Mouse (Mus musculus) left cerebral cortex, postnatal 10 days (tissue): ENCODE measurements around the gene Pcgf1. TPM values are rescaled to one million over a fixed set of nuclear protein-coding genes. Genes with fewer than 3 reads are reported as not detected.

Experiments used
- DNase-seq, 2 experiments: peaks; one replicate each; pipeline ENCODE4 v3.0.0; 2021 to 2022; ENCODE audit warnings: low spot score in 2 of 2, mixed read lengths in 1 of 2; ENCODE audit errors: extremely low spot score in 1 of 2
- intact Hi-C: fragments of 180-260 bp; cut with DNase I; formaldehyde crosslinking; loops from one replicate; pipeline ENCODE4 v1.15.1; 2025
- total RNA-seq, 2 experiments: library from RNA; stranded (reverse); gene quantifications; 2 replicates each; pipeline ENCODE4 v1.2.3; 2021

The Pcgf1 gene
- total RNA-seq, 2 experiments from 2014 or later = 19.1 to 19.6 TPM

- intact Hi-C loops = loop anchor here (2.0 kb wide), 1 partner anchor 58 kb away; no protein-coding TSS in a partner anchor
- no peak for DNase-seq
Observed at GRCm38 (mm10) chr6:83054871-83055431, 22.7 kb upstream of the Pcgf1 start, which contains the start of gene Htra2. Gene Htra2, minus strand, starts transcription at chr6:83055273.

GRCm38 (mm10) chr6:83057790-83058189 lies 19.9 kb upstream of the Pcgf1 start, which contains the start of gene Dqx1:
Gene Dqx1, plus strand, starts transcription at chr6:83057844.
- intact Hi-C loops = no loop called here
- DNase-seq = peak in 1 of 2 experiments; percentile 40

- intact Hi-C loops = no loop called here
- DNase-seq = no peak
Observed at GRCm38 (mm10) chr6:83058725-83059124, 18.9 kb upstream of the Pcgf1 start.

- no peak for DNase-seq
- intact Hi-C loops = no loop called here
Observed at GRCm38 (mm10) chr6:83065995-83066394, 11.7 kb upstream of the Pcgf1 start.

GRCm38 (mm10) chr6:83066441-83066840 lies 11.2 kb upstream of the Pcgf1 start:
- intact Hi-C loops = no loop called here
- no peak for DNase-seq

- no peak for DNase-seq
- intact Hi-C loops = no loop called here
Observed at GRCm38 (mm10) chr6:83068221-83068620, 9.4 kb upstream of the Pcgf1 start.

GRCm38 (mm10) chr6:83068706-83069487 lies 8.8 kb upstream of the Pcgf1 start:
- no peak for DNase-seq
- intact Hi-C loops = no loop called here

- intact Hi-C loops = no loop called here
- DNase-seq = no peak
Observed at GRCm38 (mm10) chr6:83069488-83070246, 8.0 kb upstream of the Pcgf1 start.

- intact Hi-C loops = no loop called here
- no peak for DNase-seq
Observed at GRCm38 (mm10) chr6:83070247-83070310, 7.6 kb upstream of the Pcgf1 start, which contains the start of gene Tlx2. Gene Tlx2, minus strand, starts transcription at chr6:83070293.

- no peak for DNase-seq
- intact Hi-C loops = no loop called here
Observed at GRCm38 (mm10) chr6:83070311-83071219, 7.1 kb upstream of the Pcgf1 start.

GRCm38 (mm10) chr6:83071220-83071619 lies 6.4 kb upstream of the Pcgf1 start:
- intact Hi-C loops = no loop called here

GRCm38 (mm10) chr6:83074979-83075378 lies 2.7 kb upstream of the Pcgf1 start:
- no peak for DNase-seq
- intact Hi-C loops = no loop called here

More at GRCm38 (mm10) chr6:83071220-83071619, 6.4 kb upstream of the Pcgf1 start:
- DNase-seq = peak in 1 of 2 experiments; percentile 54

- intact Hi-C loops = loop anchor here (2.0 kb wide), 1 partner anchor 82 kb away; no protein-coding TSS in a partner anchor
- peak; percentile 97 to 99 for DNase-seq
Observed at GRCm38 (mm10) chr6:83078324-83078858, 722 bp downstream of the Pcgf1 start.

GRCm38 (mm10) chr6:83080210-83080609 lies 2.5 kb downstream of the Pcgf1 start:
- intact Hi-C loops = no loop called here
- DNase-seq = no peak

GRCm38 (mm10) chr6:83083497-83083896 lies 5.8 kb downstream of the Pcgf1 start:
- intact Hi-C loops = no loop called here
- DNase-seq = no peak

GRCm38 (mm10) chr6:83084477-83084876 lies 6.8 kb downstream of the Pcgf1 start:
- intact Hi-C loops = no loop called here
- no peak for DNase-seq

- no peak for DNase-seq
- intact Hi-C loops = no loop called here
Observed at GRCm38 (mm10) chr6:83086121-83087035, 8.7 kb downstream of the Pcgf1 start, which contains the start of gene Lbx2. Gene Lbx2, plus strand, starts transcription at chr6:83086367.
